Mouse (Mus musculus): ENCODE measurements at regions not wholly inside any gene's neighbourhood (a gene's known extent, or its start where the extent isn't known, plus 50 kb on each side); places are given as distances from the start of the nearest gene placed in this dataset.
A peak's percentile ranks its signal among the peaks of the same experiment; 100 is the strongest.

GRCm38 (mm10) chr12:109539046-109539445, 61.1 kb downstream of the Rtl1 start:
- H3K4me2 ChIP-seq (replicated peaks): no peak overlapping the region
- H3K4me3 ChIP-seq (replicated peaks): no peak overlapping the region
- 89% methylated on average over 8 of the region's 8 CpGs for WGBS
- no peaks in the 10 kb centered on the region for H3K36me3 ChIP-seq
- H3K4me1 ChIP-seq (replicated peaks): peaks cover 7% of the 10 kb centered on the region
- H3K27ac ChIP-seq: no peak overlapping the region
- no peak for ATAC-seq
- no peaks in the 10 kb centered on the region for H3K27me3 ChIP-seq (replicated peaks)
- peaks cover 14% of the 10 kb centered on the region; the same call in 1 of the 2 replicates for H3K9me3 ChIP-seq
- H3K9ac ChIP-seq: no peak overlapping the region

GRCm38 (mm10) chr12:109538641-109539040, 61.5 kb downstream of the Rtl1 start:
- H3K9ac ChIP-seq: no peak overlapping the region
- no peak for ATAC-seq
- H3K4me1 ChIP-seq (replicated peaks): peaks cover 7% of the 10 kb centered on the region
- H3K27ac ChIP-seq: no peak overlapping the region
- whole genome bisulfite sequencing: 84% methylated on average over 3 of the region's 3 CpGs
- no peaks in the 10 kb centered on the region for H3K27me3 ChIP-seq (replicated peaks)
- H3K4me3 ChIP-seq (replicated peaks): no peak overlapping the region
- peaks cover 14% of the 10 kb centered on the region; the same call in 1 of the 2 replicates for H3K9me3 ChIP-seq
- no peak overlapping the region for H3K4me2 ChIP-seq (replicated peaks)
- H3K36me3 ChIP-seq: no peaks in the 10 kb centered on the region

GRCm38 (mm10) chr12:109536536-109536935, 63.6 kb downstream of the Rtl1 start:
- ATAC-seq: peak; percentile 37; the same call in 1 of the 2 replicates
- no peaks in the 10 kb centered on the region for H3K27me3 ChIP-seq (replicated peaks)

GRCm38 (mm10) chr12:109532392-109532791, 67.7 kb downstream of the Rtl1 start:
- no peaks in the 10 kb centered on the region for H3K27me3 ChIP-seq (replicated peaks)
- ATAC-seq: peak; percentile 43; the same call in 1 of the 2 replicates
- H3K27ac ChIP-seq: peak overlapping the region; percentile 49
- H3K9me3 ChIP-seq: no peaks in the 10 kb centered on the region
- peaks cover 26% of the 10 kb centered on the region for H3K4me1 ChIP-seq (replicated peaks)
- no peaks in the 10 kb centered on the region for H3K36me3 ChIP-seq
- WGBS: 20% methylated on average over 8 of the region's 8 CpGs
- no peak overlapping the region for H3K4me2 ChIP-seq (replicated peaks)
- H3K9ac ChIP-seq: no peak overlapping the region
- no peak overlapping the region for H3K4me3 ChIP-seq (replicated peaks)

More at GRCm38 (mm10) chr12:109536536-109536935, 63.6 kb downstream of the Rtl1 start:
- no peaks in the 10 kb centered on the region for H3K36me3 ChIP-seq
- WGBS: 61% methylated on average over 3 of the region's 3 CpGs
- no peak overlapping the region for H3K4me2 ChIP-seq (replicated peaks)
- peak overlapping the region; percentile 9; the same call in 1 of the 2 replicates for H3K27ac ChIP-seq
- 0 out of 2 replicates have a peak, but pooled peaks cover 10% of the 10 kb centered on the region for H3K9me3 ChIP-seq
- H3K4me3 ChIP-seq (replicated peaks): no peak overlapping the region
- H3K9ac ChIP-seq: no peak overlapping the region
- H3K4me1 ChIP-seq (replicated peaks): peaks cover 25% of the 10 kb centered on the region

- H3K27ac ChIP-seq: 0 out of 2 replicates have a peak overlapping the region, but pooled peaks have one; percentile 49
- H3K27me3 ChIP-seq (replicated peaks): no peaks in the 10 kb centered on the region
- H3K4me3 ChIP-seq (replicated peaks): no peak overlapping the region
- 76% methylated on average over 8 of the region's 8 CpGs for WGBS
- no peak for ATAC-seq
- H3K36me3 ChIP-seq: no peaks in the 10 kb centered on the region
- H3K9ac ChIP-seq: no peak overlapping the region
- no peaks in the 10 kb centered on the region for H3K9me3 ChIP-seq
- H3K4me1 ChIP-seq (replicated peaks): peaks cover 26% of the 10 kb centered on the region
- H3K4me2 ChIP-seq (replicated peaks): no peak overlapping the region
Measured at GRCm38 (mm10) chr12:109531347-109532023, 68.6 kb downstream of the Rtl1 start.

- H3K4me2 ChIP-seq (replicated peaks): no peak overlapping the region
- ATAC-seq: no peak
- H3K9ac ChIP-seq: no peak overlapping the region
- H3K27ac ChIP-seq: no peak overlapping the region
- no peaks in the 10 kb centered on the region for H3K27me3 ChIP-seq (replicated peaks)
- peaks cover 26% of the 10 kb centered on the region for H3K4me1 ChIP-seq (replicated peaks)
- WGBS: 66% methylated on average over 19 of the region's 19 CpGs
- H3K9me3 ChIP-seq: no peaks in the 10 kb centered on the region
- H3K36me3 ChIP-seq: no peaks in the 10 kb centered on the region
- H3K4me3 ChIP-seq (replicated peaks): no peak overlapping the region
Measured at GRCm38 (mm10) chr12:109530215-109531050, 69.7 kb downstream of the Rtl1 start.

- WGBS: 78% methylated on average over 6 of the region's 6 CpGs
- Histone ChIP-seq H3K4me2 (replicated peaks) (no peak overlapping the region), H3K4me3 (replicated peaks) (no peak overlapping the region), H3K9me3 (no peaks in the 10 kb centered on the region), H3K27ac (no peak overlapping the region), H3K36me3 (no peaks in the 10 kb centered on the region), H3K4me1 (replicated peaks) (peaks cover 19% of the 10 kb centered on the region), H3K9ac (no peak overlapping the region), H3K27me3 (replicated peaks) (no peaks in the 10 kb centered on the region)
- ATAC-seq: no peak
Measured at GRCm38 (mm10) chr12:109529501-109529900, 70.6 kb downstream of the Rtl1 start.

GRCm38 (mm10) chr12:109528966-109529365, 71.2 kb downstream of the Rtl1 start:
- H3K36me3 ChIP-seq: no peaks in the 10 kb centered on the region
- WGBS: 74% methylated on average over 5 of the region's 5 CpGs

GRCm38 (mm10) chr12:109528263-109528545, 71.9 kb downstream of the Rtl1 start:
- Histone ChIP-seq H3K4me1 (replicated peaks) (peaks cover 23% of the 10 kb centered on the region), H3K36me3 (no peaks in the 10 kb centered on the region), H3K4me3 (replicated peaks) (peak overlapping the region; percentile 18), H3K27ac (no peak overlapping the region), H3K9me3 (no peaks in the 10 kb centered on the region), H3K4me2 (replicated peaks) (peak overlapping the region; percentile 56), H3K9ac (0 out of 2 replicates have a peak overlapping the region, but pooled peaks have one; percentile 1), H3K27me3 (replicated peaks) (no peaks in the 10 kb centered on the region)
- no peak for ATAC-seq
- 58% methylated on average over 27 of the region's 27 CpGs for WGBS

More at GRCm38 (mm10) chr12:109528966-109529365, 71.2 kb downstream of the Rtl1 start:
- Histone ChIP-seq H3K27ac (no peak overlapping the region), H3K4me1 (replicated peaks) (peaks cover 19% of the 10 kb centered on the region), H3K4me2 (replicated peaks) (no peak overlapping the region), H3K4me3 (replicated peaks) (no peak overlapping the region), H3K27me3 (replicated peaks) (no peaks in the 10 kb centered on the region), H3K9ac (no peak overlapping the region), H3K9me3 (no peaks in the 10 kb centered on the region)
- ATAC-seq: no peak

GRCm38 (mm10) chr12:109527414-109528262, 72.5 kb downstream of the Rtl1 start:
- Histone ChIP-seq H3K4me3 (replicated peaks) (peak overlapping the region; percentile 18), H3K9ac (0 out of 2 replicates have a peak overlapping the region, but pooled peaks have one; percentile 1), H3K27me3 (replicated peaks) (no peaks in the 10 kb centered on the region), H3K27ac (no peak overlapping the region), H3K4me2 (replicated peaks) (peak overlapping the region; percentile 56), H3K9me3 (no peaks in the 10 kb centered on the region), H3K36me3 (no peaks in the 10 kb centered on the region), H3K4me1 (replicated peaks) (peaks cover 21% of the 10 kb centered on the region)
- WGBS: 62% methylated on average over 29 of the region's 29 CpGs
- ATAC-seq: peak; percentile 59

GRCm38 (mm10) chr12:109525613-109526012, 73.0 kb downstream of the Dlk1 start:
- no peak overlapping the region for H3K9ac ChIP-seq
- no peak overlapping the region for H3K4me2 ChIP-seq (replicated peaks)
- H3K27ac ChIP-seq: no peak overlapping the region; the same call in 1 of the 2 replicates
- no peaks in the 10 kb centered on the region for H3K9me3 ChIP-seq
- peak; percentile 60 for ATAC-seq
- H3K4me3 ChIP-seq (replicated peaks): no peak overlapping the region
- 49% methylated on average over 9 of the region's 9 CpGs for WGBS
- no peaks in the 10 kb centered on the region for H3K36me3 ChIP-seq
- H3K4me1 ChIP-seq (replicated peaks): peaks cover 9% of the 10 kb centered on the region; the same call in 1 of the 2 replicates
- H3K27me3 ChIP-seq (replicated peaks): no peaks in the 10 kb centered on the region
